Mouse (Mus musculus): ENCODE data around the gene Csgalnact2.

- TF ChIP-seq CTCF (IDR thresholded peaks at IDR 0.05; ENCODE audit: low read depth) (no peak), EP300 (IDR thresholded peaks at IDR 0.05; ENCODE audit: low read depth) (no peak)
These were observed 14.2 kb upstream of the Csgalnact2 start for GRCm38 (mm10) chr6:118153091-118153490.
